Mouse (Mus musculus): ENCODE results near the gene Kcnq5. TPM values are rescaled to one million over a fixed set of nuclear protein-coding genes. Genes with fewer than 3 reads are reported as not detected.
"Not testable (repeated sequence)": the region's sequence is repeated elsewhere in the genome, so short reads cannot be mapped to it uniquely, and the experiment has no call there.

Gene Kcnq5
- total and polyA plus RNA-seq, 2 experiments from 2014 or later, result 2.5 to 11.3 TPM

GRCm38 (mm10) chr1:21402804-21403203 is 558.9 kb downstream of the Kcnq5 start:
- Histone ChIP-seq H3K27ac (ENCODE audit: low read depth, low read length) (no peak overlapping the region), H3K27me3 (ENCODE audit: insufficient read depth, low read length) (no peaks in the 10 kb centered on the region), H3K4me3 (ENCODE audit: low read depth, low read length) (no peak overlapping the region), H3K4me1 (ENCODE audit: insufficient read depth, low read length) (no peaks in the 10 kb centered on the region), H3K36me3 (ENCODE audit: insufficient read depth, low read length) (no peaks in the 10 kb centered on the region), H3K4me2 (ENCODE audit: low read depth, low read length, poor library complexity, severe bottlenecking) (no peak overlapping the region), H3K9ac (replicated peaks; ENCODE audit: low read length, poor library complexity, severe bottlenecking) (no peak overlapping the region), H3K9me3 (ENCODE audit: low read length) (no peaks in the 10 kb centered on the region)
- 82% methylated on average over 8 of the region's 8 CpGs for WGBS
- ATAC-seq (ENCODE audit: low FRiP score) (no peak), DNase-seq (ENCODE audit: low spot score) (no peak)
- TF ChIP-seq CTCF (IDR thresholded peaks at IDR 0.05), result no peak

- Histone ChIP-seq H3K27me3 (ENCODE audit: insufficient read depth, low read length) (no peaks in the 10 kb centered on the region), H3K9me3 (ENCODE audit: low read length) (no peaks in the 10 kb centered on the region), H3K36me3 (ENCODE audit: insufficient read depth, low read length) (no peaks in the 10 kb centered on the region), H3K9ac (replicated peaks; ENCODE audit: low read length, poor library complexity, severe bottlenecking) (no peak overlapping the region), H3K4me2 (ENCODE audit: low read depth, low read length, poor library complexity, severe bottlenecking) (no peak overlapping the region), H3K4me1 (ENCODE audit: insufficient read depth, low read length) (no peaks in the 10 kb centered on the region), H3K27ac (ENCODE audit: low read depth, low read length) (no peak overlapping the region), H3K4me3 (ENCODE audit: low read depth, low read length) (no peak overlapping the region)
- TF ChIP-seq CTCF (IDR thresholded peaks at IDR 0.05), result no peak
- no peak for ATAC-seq (ENCODE audit: low FRiP score)
- no peak for DNase-seq (ENCODE audit: low spot score)
- whole genome bisulfite sequencing, result 81% methylated on average over 6 of the region's 6 CpGs
These were observed 570.5 kb downstream of the Kcnq5 start for GRCm38 (mm10) chr1:21391138-21391671.

- 94% methylated on average over 1 of the region's 1 CpGs for WGBS
- Histone ChIP-seq H3K4me2 (ENCODE audit: low read depth, low read length, poor library complexity, severe bottlenecking) (no peak within 1 kb of the TSS), H3K27me3 (ENCODE audit: insufficient read depth, low read length) (no peaks in the 10 kb centered on the region), H3K9me3 (ENCODE audit: low read length) (no peaks in the 10 kb centered on the region), H3K9ac (replicated peaks; ENCODE audit: low read length, poor library complexity, severe bottlenecking) (no peak within 1 kb of the TSS), H3K4me1 (ENCODE audit: insufficient read depth, low read length) (no peaks in the 10 kb centered on the region), H3K36me3 (ENCODE audit: insufficient read depth, low read length) (no peaks in the 10 kb centered on the region), H3K27ac (ENCODE audit: low read depth, low read length) (no peak within 1 kb of the TSS), H3K4me3 (ENCODE audit: low read depth, low read length) (no peak within 1 kb of the TSS)
- no peak for ATAC-seq (ENCODE audit: low FRiP score)
- no peak for DNase-seq (ENCODE audit: low spot score)
- TF ChIP-seq CTCF (IDR thresholded peaks at IDR 0.05), result no peak
These were observed 578.5 kb downstream of the Kcnq5 start, which contains the start of gene Khdc1b for GRCm38 (mm10) chr1:21383256-21383655. Khdc1b (plus strand) TSS chr1:21383556.

GRCm38 (mm10) chr1:21368031-21368430 is 593.7 kb downstream of the Kcnq5 start, which contains the start of gene Khdc1c:
Khdc1c (plus strand) TSS chr1:21368331.
- not testable (repeated sequence) for H3K36me3 ChIP-seq (ENCODE audit: insufficient read depth, low read length); H3K4me1 ChIP-seq (ENCODE audit: insufficient read depth, low read length); H3K4me2 ChIP-seq (ENCODE audit: low read depth, low read length, poor library complexity, severe bottlenecking); H3K9me3 ChIP-seq (ENCODE audit: low read length); H3K9ac ChIP-seq (replicated peaks; ENCODE audit: low read length, poor library complexity, severe bottlenecking); H3K4me3 ChIP-seq (ENCODE audit: low read depth, low read length); H3K27me3 ChIP-seq (ENCODE audit: insufficient read depth, low read length); ATAC-seq (ENCODE audit: low FRiP score); DNase-seq (ENCODE audit: low spot score); H3K27ac ChIP-seq (ENCODE audit: low read depth, low read length)
- 71% methylated on average over 1 of the region's 1 CpGs for WGBS

GRCm38 (mm10) chr1:21349341-21349740 is 612.4 kb downstream of the Kcnq5 start, which contains the start of gene Khdc1a:
Khdc1a (plus strand) TSS chr1:21349641.
- no peak for DNase-seq (ENCODE audit: low spot score)
- H3K27ac ChIP-seq (ENCODE audit: low read depth, low read length), result no peak within 1 kb of the TSS
- H3K4me3 ChIP-seq (ENCODE audit: low read depth, low read length), result no peak within 1 kb of the TSS
- no peak within 1 kb of the TSS for H3K9ac ChIP-seq (replicated peaks; ENCODE audit: low read length, poor library complexity, severe bottlenecking)
- H3K4me1 ChIP-seq (ENCODE audit: insufficient read depth, low read length), result no peaks in the 10 kb centered on the region
- WGBS, result 78% methylated on average over 2 of the region's 2 CpGs
- ATAC-seq (ENCODE audit: low FRiP score), result no peak
- H3K27me3 ChIP-seq (ENCODE audit: insufficient read depth, low read length), result no peaks in the 10 kb centered on the region
- no peak within 1 kb of the TSS for H3K4me2 ChIP-seq (ENCODE audit: low read depth, low read length, poor library complexity, severe bottlenecking)
- H3K36me3 ChIP-seq (ENCODE audit: insufficient read depth, low read length), result no peaks in the 10 kb centered on the region
- H3K9me3 ChIP-seq (ENCODE audit: low read length), result no peaks in the 10 kb centered on the region
- no peak for TF ChIP-seq CTCF (IDR thresholded peaks at IDR 0.05)
